Mouse (Mus musculus) liver (tissue): ENCODE results near the gene Tmem92.
"Not testable (repeated sequence)": the region's sequence is repeated elsewhere in the genome, so short reads cannot be mapped to it uniquely, and the experiment has no call there.

Experiments
- DNase-seq: peaks from one replicate; pipeline ENCODE4 v3.0.0-alpha.2; 2020; ENCODE audit warnings: mixed read lengths

The Tmem92 gene

DNA sequence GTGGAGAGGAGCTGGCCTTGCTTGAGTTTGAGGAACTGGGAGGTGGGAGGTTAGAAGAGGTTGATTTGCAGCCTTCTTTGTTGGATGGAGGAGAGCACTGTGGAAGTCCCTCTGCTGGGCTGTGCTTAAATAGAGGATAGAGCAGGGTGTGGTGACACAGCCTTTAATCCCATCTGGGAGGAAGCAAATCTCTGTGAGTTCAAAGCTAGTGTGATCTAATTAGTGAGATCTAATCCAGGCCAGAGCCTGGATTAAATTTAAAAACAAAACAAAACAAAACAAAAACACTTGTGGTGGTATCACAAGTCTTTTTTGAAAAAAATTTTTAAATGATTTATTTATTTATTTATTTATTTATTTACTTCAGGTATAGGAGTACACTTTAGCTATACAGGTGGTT lies at the start of gene Tmem92:
Gene Tmem92, minus strand, starts transcription at position 101 of the 400 bp plus-strand sequence.
- no peak for DNase-seq

DNA sequence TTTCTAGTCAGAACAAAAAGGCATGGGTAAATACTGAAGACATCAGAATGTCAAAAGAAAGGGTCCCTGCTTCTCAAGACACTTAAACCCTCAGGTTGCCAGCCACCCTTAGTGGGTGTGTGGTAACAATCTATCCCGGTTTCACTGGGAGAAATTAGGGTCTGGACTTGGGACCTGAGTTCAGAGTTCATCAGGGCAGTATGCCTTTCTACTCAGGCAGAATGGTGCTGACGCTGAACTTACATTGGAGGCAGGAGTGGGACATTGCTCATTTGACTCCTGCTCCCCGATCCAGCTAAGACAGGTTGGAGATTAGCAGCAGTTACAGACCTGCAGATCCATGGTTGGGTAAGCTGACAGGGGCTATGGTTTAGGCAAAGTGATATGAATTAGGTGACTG lies 46.5 kb upstream of the Tmem92 start:
- DNase-seq = no peak

DNA sequence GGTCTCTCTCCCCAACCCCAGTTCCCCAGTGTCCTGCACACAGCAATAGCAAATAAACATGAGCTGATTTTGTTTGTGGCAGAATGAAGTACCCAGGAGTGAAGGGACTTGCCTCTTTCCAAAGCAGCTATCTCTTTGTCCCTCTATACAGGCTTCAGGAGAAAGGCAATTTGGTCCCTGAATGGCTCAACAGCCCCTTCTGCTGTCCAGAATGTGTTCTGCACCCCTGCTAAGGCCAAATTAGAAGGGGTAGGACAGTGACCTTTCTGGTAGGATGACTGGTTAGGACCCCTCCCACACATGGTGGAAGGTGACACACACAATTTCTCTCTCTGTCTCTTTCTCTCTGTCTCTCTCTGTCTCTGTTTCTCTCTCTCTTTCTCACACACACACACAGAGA lies 36.9 kb upstream of the Tmem92 start:
- not testable (repeated sequence) for DNase-seq

DNA sequence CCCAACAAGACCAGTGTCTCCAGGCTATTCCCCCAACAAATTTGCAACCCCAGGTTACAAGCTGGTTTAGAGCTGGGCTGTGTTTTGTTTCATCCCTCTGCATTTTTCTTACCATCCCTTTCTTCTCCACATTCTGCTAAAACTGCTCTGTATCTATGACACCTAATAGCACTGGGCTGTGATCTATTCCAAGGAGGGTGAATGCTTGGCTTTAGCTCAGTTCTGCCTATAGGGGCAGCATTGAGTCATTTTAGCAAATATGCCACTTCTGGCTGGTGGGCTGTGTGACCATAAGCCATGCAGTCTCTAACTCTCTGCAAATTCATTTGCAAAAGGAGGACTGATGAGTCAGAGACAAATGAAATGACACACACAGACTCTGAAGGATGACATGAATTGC lies 36.4 kb upstream of the Tmem92 start:
- not testable (repeated sequence) for DNase-seq

DNA sequence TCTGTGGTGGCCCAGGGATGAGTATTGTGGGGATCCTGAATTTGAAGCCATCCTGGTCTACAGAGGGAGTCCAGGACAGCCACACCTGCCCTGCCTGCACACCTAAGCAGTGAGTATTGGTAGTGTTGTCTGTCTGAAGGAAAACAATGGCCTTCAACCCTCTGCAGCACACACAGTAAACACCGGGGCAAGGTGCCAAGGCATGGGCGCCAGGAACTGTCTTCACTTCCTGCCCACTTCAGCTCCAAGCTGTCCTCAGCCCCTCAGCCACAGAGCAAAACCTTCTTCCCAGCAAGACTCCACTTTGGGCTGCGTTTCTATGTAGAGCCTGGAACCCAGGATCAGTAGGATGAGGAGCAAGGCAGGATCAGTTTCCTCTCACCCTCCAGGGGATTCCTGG lies 29.0 kb upstream of the Tmem92 start:
- DNase-seq = not testable (repeated sequence)

DNA sequence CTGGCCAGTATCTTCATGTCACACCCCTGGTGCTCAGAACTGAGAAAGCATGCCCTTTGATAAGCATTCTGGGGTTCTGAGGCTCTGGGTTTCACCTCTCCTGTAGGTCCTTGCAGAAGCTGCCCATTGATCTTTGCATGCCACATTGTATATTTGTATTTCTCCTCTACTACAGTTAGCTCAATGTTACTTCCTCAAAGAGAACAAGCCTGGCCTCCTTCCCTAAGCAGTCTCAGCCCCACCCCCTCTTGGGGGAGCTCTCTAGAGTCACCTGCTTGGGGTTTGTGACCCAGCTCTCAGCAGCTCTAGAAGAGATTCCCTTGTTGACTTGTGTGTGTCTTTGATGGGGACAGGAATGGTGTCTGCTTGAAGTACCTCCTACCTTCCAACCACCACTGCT lies 9.2 kb upstream of the Tmem92 start:
- no peak for DNase-seq

DNA sequence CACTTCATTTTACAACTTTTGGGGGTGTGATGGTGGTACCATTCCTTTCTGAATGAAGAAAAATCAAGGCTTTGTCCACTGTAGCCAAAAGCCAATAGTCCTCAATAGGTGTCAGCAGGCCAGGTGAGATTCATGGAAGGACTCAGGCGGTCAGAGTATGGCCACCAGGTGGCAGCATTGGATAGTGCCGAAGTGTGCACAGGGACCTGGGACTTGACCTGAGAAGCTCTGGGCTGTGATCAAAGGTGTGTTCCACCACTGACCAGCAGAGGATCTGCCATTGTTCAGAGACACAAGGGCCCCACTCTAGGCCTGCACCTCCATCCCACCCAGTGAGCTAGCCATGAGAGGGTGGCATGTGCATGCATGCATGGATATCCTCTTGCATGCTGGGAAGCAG lies 2.7 kb upstream of the Tmem92 start:
- DNase-seq = peak; percentile 64

DNA sequence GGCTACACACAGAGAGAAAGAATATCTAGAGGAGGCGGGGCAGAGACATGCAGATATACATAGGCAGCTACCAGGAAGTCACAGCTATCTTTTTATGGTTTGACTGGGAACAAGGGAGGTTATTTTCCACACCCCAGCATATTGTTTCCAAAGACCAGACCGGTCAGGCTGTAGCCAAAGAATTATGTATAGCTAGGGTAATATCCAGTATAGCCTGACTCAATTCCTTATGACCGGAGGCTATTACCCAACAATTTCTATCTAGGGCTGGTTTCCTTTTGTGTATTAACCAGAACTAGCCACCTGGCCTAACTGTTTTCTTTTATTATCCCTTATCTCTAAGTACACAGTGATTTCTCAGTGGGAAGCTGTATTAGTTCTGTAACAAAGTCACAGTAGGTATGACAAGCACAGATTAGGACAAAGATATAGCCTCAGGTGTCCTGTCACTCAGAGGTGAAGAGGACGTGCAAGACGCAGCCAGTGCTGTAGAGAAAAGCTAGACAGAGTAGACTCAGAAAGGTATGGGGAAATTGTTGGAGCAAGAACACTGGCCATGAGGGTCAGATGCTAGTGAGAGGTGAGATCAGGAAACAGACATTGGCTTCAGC lies 7.5 kb downstream of the Tmem92 start:
- no peak for DNase-seq

DNA sequence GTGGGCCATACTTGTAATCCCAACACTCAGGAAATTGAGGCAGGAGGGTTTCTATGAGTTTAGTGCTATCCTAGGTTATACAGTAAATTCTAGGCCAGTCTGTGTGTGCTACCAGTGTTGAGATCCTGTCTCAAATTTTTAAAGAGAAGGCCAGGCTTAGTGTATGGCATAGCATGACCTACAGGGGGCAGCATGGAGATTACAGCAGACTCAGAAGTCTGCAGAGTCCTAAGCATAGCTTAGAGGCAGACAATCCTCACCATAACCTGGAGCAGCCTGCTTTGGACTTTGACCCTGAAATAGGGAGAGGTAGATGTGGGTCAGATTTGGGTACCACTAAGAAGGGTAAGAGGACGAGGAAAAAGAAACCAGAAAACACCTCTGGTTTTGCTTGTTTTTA lies 8.7 kb downstream of the Tmem92 start:
- no peak for DNase-seq

DNA sequence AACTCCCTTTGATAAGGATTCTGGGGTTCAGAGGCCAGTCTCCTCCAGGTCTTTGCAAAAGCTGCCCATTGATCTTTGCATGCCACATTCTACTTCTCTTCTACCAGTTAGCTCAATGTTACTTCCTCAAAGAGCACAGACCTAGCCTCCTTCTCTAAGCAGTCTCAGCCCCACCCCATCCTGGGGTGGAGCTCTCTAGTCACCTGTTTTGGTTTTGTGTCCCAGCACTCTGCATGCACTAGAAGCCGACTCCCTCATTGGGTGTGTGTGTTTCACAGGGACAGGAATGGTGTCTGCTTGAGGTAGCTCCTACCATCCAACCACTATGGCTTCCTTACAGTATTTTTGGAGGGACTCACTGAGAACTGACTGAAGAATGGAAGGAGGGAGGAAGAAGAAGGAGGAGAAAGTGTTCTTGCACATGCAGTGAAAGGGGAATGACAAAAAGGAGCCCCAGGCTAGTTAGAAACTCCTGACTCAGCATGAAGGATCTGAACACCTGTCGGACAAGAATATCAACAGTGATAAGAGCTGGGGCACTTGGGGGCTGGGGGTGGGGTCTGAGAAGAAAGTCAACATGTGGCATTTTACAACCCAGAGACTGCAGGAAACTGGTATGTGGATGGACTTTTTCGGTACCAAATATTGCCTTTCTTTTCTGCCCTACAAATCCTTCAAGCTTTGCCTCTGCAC lies 10.0 kb downstream of the Tmem92 start:
- DNase-seq = no peak

DNA sequence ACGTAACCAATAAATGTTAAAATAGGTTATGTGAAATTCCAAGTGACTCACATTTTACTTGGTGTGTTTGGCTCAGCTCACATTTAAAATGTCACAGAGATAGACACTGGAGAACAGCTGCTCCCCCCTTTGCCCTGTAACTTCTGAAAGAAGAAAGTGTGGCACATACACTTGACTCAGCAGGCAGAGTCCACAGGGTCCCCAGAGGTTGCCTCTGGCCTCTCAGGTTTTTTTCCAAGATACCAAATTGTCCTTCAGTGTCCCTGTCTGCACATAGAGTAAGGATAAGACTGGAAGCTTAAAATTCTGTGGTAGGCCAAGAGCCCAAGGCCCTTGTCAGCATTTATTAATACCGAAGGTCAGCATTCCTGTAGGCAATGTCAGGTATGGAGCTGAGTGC lies 15.3 kb downstream of the Tmem92 start:
- no peak for DNase-seq

DNA sequence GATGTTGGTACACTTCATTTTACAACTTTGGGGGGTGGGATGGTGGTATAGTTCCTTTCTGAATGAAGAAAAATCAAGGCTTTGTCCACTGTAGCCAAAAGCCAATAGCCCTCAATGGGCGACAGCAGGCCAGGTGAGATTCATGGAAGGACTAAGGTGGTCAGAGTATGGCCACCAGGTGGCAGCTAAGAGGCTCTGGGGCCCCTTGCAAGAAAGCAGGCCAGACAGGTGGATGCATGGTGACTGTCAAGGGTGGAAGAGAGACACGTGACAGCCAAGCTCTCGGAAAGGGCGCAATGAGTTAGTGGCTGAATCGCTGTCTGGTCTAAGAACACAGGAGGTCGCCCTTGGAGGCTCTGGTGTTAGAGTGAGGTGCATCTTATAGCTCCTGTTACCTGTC lies 19.7 kb downstream of the Tmem92 start:
- DNase-seq = no peak

DNA sequence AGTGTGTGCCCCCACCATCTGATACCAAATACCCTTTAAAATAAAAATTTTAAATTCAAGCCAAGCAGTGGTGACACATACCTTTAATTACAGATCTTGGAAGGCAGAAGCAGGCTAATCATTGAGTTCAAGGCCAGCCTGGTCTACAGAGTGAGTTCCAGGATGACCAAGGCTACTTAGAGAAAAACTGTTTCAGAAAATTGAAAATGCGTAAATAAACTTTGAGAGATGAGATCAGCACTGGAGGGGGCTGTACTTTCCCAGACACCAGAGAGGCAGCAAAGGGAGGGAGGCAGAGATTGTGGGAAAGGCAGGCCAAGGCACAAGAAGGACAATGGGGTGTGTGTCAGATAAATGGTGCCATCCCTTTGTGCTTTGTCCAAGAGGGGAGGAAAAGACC lies 20.2 kb downstream of the Tmem92 start:
- DNase-seq = no peak

DNA sequence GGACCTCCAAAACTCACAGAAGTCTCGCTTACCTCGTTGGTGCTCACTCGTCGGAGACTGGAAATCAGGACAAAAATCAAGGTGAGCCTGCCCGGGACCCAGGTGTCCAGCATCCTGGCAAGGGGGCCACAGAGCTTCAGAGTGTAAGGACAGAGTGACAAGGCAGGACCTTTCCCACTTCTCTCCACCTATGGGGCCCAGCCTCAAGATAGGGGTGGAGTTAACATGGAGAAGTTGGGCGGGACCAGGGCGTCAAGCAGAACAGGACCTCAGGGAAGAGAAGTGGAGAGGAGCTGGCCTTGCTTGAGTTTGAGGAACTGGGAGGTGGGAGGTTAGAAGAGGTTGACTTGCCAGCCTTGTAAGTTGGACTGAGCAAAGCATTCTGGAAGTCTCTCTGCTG lies 21.7 kb downstream of the Tmem92 start:
- no peak for DNase-seq

DNA sequence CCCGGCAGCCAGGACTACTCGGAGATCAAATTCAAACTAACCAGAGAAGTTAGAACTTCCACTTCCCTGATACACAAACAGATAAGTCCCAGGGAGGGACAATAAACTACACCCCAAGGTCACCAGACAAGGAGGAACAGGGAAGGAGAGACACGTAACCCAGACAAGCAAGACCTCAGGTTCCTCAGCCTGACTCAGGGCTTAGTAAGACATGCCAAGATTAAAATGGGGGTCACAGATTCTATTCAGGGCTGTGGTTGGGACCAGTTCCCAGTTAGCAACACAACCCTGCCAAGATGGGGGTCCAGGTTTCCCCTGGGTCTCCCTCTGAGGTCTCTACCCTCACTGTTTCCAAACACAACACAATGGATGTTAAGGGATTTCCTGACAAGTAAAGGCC lies 22.1 kb downstream of the Tmem92 start:
- DNase-seq = no peak

DNA sequence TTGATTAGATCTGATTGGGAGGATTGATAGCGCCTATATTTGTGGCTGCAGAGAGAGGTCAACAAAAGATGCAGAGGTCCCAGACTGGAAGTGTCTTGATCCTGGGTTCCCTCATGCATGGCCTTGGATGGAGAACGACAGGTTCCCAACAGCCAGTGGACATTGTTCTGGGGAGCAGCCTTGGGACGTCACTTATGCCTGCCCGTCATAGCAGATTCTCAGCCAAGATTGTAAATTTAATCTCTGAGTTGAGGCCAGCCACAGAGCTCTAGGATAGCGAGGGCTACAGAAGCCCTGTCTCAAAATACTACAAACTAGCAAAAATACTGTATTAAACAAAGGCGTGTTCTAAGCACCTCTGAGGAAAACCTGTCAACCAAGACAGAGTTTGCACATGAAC lies 22.6 kb downstream of the Tmem92 start:
- DNase-seq = no peak

DNA sequence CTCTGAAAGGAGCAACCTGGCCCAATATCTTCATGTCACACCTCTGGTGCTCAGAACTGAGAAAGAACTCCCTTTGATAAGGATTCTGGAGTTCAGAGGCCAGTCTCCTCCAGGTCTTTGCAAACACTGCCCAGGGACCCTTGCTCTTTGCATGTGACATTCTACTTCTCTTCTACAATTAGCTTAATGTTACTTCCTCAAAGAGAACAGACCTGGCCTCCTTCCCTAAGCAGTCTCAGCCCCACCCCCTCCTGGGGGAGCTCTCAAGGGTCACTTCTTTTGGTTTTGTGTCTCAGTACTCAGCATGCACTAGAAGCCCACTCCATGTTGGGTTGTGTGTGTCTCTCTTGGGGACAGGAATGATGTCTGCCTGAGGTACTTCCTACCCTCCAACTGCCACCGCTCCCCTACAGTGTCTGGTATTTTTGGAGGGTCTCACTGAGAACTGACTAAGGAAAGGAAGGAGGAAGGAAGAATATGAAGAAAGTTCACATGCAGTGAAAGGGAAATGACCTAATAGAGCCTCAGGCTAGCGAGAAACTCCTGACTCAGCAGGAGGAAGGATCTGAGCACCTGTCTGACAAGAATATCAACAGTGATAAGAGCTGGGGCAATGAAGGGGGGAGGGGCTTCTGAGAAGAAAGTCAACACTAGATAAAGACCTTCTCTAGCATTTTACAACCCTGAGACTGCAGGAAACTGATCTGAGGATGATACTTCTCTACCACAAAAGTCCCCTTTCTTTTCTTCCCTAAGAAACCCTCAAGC lies 29.4 kb downstream of the Tmem92 start:
- no peak for DNase-seq

DNA sequence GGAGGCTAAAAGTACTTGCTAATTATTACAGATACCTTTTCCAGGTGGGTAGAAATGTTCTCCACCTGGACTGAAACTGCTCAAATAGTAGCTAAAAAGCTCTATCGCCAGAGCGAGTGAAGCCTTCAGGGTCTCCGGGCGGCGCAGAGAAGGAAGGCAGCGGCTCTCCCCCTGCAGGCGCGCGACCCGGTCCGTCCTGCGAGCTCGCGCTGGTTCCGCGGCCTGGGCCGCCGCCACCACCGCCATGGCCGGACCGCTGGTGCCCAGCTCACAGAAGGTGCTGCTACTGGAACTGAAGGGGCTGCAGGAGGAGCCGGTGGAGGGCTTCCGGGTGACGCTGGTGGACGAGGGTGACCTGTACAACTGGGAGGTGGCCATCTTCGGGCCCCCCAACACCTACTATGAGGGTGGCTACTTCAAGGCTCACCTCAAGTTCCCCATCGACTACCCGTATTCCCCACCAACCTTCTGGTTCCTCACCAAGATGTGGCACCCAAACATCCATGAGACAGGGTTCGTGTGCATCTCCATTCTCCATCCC lies 40.7 kb downstream of the Tmem92 start, which contains the start of gene Cdc34b:
Gene Cdc34b, plus strand, starts transcription at position 51 of the 541 bp plus-strand sequence.
- DNase-seq = no peak

DNA sequence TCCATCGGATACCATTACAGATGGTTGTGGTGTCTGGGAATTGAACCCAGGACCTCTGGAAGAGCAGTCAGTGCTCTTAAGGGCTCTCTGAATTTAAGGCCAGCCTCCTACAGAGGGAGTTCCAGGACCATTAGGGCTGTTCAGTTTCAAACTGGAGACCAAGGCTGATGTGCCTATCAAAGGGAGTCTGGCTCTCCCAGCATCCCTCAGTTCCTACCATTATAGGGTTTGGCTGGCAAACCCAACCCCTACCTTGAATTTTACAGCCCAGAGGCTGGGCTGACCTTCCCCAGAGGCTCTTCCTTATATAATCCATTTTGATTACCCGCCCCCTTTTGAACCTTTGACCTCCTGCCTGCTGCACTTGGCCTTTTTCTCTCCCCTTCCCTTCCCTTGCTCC lies 46.8 kb downstream of the Tmem92 start:
- no peak for DNase-seq

DNA sequence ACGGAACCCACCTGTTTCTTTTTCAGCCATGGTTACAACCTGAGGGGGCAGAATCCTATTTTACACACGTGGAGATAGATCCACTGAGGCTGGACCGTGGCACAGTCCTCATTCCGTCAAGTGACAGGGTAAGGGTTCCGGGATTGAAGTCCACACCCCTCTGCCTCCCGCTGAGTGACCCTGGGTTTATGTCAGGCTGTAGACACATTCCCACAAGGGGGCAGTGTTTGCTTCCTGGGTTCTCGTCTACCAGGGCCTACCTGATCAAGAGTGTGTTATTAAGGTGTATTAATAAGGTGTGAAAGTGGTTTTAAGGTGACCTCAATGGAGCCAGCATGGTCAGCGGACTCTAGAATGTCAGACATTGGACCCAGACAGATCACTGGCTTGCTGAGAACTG lies 49.7 kb downstream of the Tmem92 start:
- DNase-seq = peak; percentile 34

DNA sequence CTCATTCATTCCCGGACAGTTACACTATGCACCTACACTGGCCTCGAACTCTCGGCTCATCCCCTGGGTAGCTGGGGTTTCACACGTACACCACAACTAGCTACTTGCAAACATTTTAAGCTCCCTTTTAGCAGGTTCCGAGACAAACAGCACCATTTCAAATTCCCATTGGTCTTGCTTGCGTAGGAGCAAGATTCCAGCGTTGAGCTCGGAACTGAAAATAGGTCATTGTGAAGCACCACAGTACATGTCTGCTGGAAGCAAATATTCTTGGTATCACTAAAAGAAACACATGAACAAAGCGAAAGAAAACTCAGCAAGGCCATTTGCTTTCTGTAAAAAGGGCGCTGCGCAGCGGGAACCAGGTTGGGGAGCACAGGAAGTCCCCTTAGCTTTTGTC lies 51.3 kb downstream of the Tmem92 start:
- no peak for DNase-seq

DNA sequence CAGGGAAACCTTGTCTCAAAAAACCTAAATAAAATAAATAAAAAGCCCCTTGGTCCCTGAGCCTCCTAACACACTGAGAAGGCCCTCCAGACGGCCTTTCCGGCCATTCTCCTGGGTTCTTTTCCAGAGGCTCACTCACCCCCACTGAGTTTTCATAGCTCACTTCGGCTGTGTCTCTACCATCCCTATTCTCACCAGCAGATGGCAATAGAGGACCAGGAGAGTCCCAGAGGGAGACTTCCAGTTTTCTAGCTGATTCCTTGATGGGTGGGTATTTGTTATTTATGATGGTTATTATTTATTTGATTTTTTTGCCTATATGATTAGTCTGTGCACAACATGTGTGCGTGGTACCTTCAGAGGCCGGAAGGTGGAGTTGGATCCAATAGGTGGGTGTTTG lies 52.2 kb downstream of the Tmem92 start:
- DNase-seq = peak; percentile 41

DNA sequence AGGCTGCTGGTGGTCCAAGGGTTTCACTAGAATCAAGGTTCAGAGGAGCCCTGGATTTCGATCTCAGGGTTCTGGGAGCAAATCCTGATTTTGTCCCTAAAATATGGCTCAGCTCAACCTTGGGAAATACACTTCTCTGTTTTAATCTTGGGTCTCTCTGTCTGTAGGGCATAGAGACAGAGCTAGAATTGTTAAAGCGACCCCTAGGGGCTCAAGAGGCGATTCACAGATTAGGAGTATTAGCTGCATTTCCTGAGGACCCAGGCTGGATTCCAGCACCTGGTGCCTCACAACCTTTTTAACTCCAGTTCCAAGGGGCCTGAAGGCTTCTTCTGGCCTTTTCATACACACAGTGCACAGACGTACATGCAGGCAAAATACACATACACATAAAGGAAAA lies 52.9 kb downstream of the Tmem92 start:
- no peak for DNase-seq

DNA sequence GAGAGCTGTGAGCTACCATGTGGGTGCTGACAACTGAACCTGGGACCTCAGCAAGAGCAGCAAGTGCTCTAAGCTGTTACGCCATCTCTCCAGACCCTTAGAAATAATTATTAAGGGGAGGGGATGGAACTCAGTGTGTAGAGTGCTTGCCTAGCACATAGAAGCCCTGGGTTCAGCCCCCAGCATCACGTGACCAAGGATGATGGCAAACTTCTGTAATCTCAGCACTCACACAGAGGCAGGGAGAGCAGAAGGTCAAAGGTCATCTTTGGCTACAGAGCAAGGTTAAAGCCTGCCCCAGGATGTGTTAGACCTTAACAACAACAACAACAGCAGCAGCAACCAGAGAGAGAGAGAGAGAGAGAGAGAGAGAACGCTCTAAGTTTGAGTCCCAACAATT lies 54.0 kb downstream of the Tmem92 start:
- no peak for DNase-seq
